Mouse (Mus musculus) layer of hippocampus, adult 2 months (tissue): Measurements from ENCODE around the gene Ksr1. TPM values are rescaled to one million over a fixed set of nuclear protein-coding genes. Genes with fewer than 3 reads are reported as not detected.

Source experiments
- DNase-seq, 2 experiments: peaks; one replicate each; pipeline ENCODE4 v3.0.0; 2022; ENCODE audit warnings: low spot score in 2 of 2
- H3K27ac ChIP-seq: fragments of 200-600 bp; 2 replicates; pipeline ENCODE4 v1.8.1; 2022
- H3K4me3 ChIP-seq: fragments of 200-600 bp; 2 replicates; pipeline ENCODE4 v1.8.1; 2022; ENCODE audit warnings: mild to moderate bottlenecking
- CTCF ChIP-seq: fragments of 200-600 bp; conservative IDR thresholded peaks from 2 replicates; pipeline ENCODE4 v1.8.1; 2022; ENCODE audit warnings: antibody characterized with exemption, mild to moderate bottlenecking, moderate library complexity
- total RNA-seq, 2 experiments: library from RNA; stranded (reverse); gene quantifications; 2 replicates each; pipeline ENCODE4 v1.2.3; 2021

The Ksr1 gene
- total RNA-seq, 2 experiments from 2014 or later: 230 to 231 TPM

GRCm38 (mm10) chr11:79093986-79094695, 52.1 kb downstream of the Ksr1 start:
- no peak for TF ChIP-seq CTCF
- Histone ChIP-seq H3K4me3 (no peak overlapping the region), H3K27ac (peak overlapping the region; percentile 95)
- DNase-seq: no peak

GRCm38 (mm10) chr11:79093386-79093906, 52.8 kb downstream of the Ksr1 start:
- no peak for TF ChIP-seq CTCF
- Histone ChIP-seq H3K4me3 (no peak overlapping the region), H3K27ac (peak overlapping the region; percentile 95)
- DNase-seq: no peak

GRCm38 (mm10) chr11:79092802-79093201, 53.4 kb downstream of the Ksr1 start:
- TF ChIP-seq CTCF: no peak

GRCm38 (mm10) chr11:79092245-79092644, 54.0 kb downstream of the Ksr1 start:
- no peak for TF ChIP-seq CTCF
- no peak for DNase-seq
- Histone ChIP-seq H3K27ac (peak overlapping the region; percentile 95), H3K4me3 (no peak overlapping the region)

More at GRCm38 (mm10) chr11:79092802-79093201, 53.4 kb downstream of the Ksr1 start:
- Histone ChIP-seq H3K4me3 (no peak overlapping the region), H3K27ac (peak overlapping the region; percentile 95)
- DNase-seq: no peak

GRCm38 (mm10) chr11:79089756-79090155, 56.5 kb downstream of the Ksr1 start:
- H3K27ac ChIP-seq: peak overlapping the region; percentile 85

GRCm38 (mm10) chr11:79089027-79089426, 57.2 kb downstream of the Ksr1 start:
- Histone ChIP-seq H3K4me3 (no peak overlapping the region), H3K27ac (peak overlapping the region; percentile 85)
- DNase-seq: no peak
- no peak for TF ChIP-seq CTCF

More at GRCm38 (mm10) chr11:79089756-79090155, 56.5 kb downstream of the Ksr1 start:
- H3K4me3 ChIP-seq: no peak overlapping the region
- DNase-seq: no peak
- TF ChIP-seq CTCF: no peak

- peak overlapping the region; percentile 80 for H3K27ac ChIP-seq
These were observed 57.9 kb downstream of the Ksr1 start for GRCm38 (mm10) chr11:79088325-79088724.

GRCm38 (mm10) chr11:79087731-79088311, 58.4 kb downstream of the Ksr1 start:
- TF ChIP-seq CTCF: no peak
- no peak for DNase-seq
- Histone ChIP-seq H3K27ac (peak overlapping the region; percentile 80), H3K4me3 (no peak overlapping the region)

More at GRCm38 (mm10) chr11:79088325-79088724, 57.9 kb downstream of the Ksr1 start:
- DNase-seq: no peak
- no peak for TF ChIP-seq CTCF
- no peak overlapping the region for H3K4me3 ChIP-seq

- no peak for DNase-seq
- no peak for TF ChIP-seq CTCF
These were observed 59.4 kb downstream of the Ksr1 start for GRCm38 (mm10) chr11:79086787-79087186.

GRCm38 (mm10) chr11:79085059-79085458, 61.1 kb downstream of the Ksr1 start:
- peak overlapping the region; percentile 80 for H3K27ac ChIP-seq
- no peak for DNase-seq
- no peak for TF ChIP-seq CTCF
- H3K4me3 ChIP-seq: no peak overlapping the region

More at GRCm38 (mm10) chr11:79086787-79087186, 59.4 kb downstream of the Ksr1 start:
- no peak overlapping the region for H3K4me3 ChIP-seq
- peak overlapping the region; percentile 80 for H3K27ac ChIP-seq

GRCm38 (mm10) chr11:79083018-79083441, 63.2 kb downstream of the Ksr1 start:
- peak; percentile 43 to 83 for DNase-seq
- H3K27ac ChIP-seq: peak overlapping the region; percentile 80
- TF ChIP-seq CTCF: no peak
- no peak overlapping the region for H3K4me3 ChIP-seq

GRCm38 (mm10) chr11:79080965-79081891, 65.0 kb downstream of the Ksr1 start:
- H3K4me3 ChIP-seq: no peak overlapping the region
- TF ChIP-seq CTCF: no peak
- DNase-seq: no peak
- peak overlapping the region; percentile 80 for H3K27ac ChIP-seq

GRCm38 (mm10) chr11:79080081-79080480, 66.1 kb downstream of the Ksr1 start:
- no peak for DNase-seq
- H3K4me3 ChIP-seq: no peak overlapping the region
- TF ChIP-seq CTCF: no peak
- H3K27ac ChIP-seq: peak overlapping the region; percentile 80
